Mouse (Mus musculus) testis, adult 2 months (tissue): ENCODE measurements at regions not wholly inside any gene's neighbourhood (a gene's known extent, or its start where the extent isn't known, plus 50 kb on each side); places are given as distances from the start of the nearest gene placed in this dataset.

Source experiments
- CTCF ChIP-seq: fragments of 200-500 bp; IDR thresholded peaks from 2 replicates; pipeline ENCODE4 v1.5.1; 2012; ENCODE audit warnings: low read depth, mild to moderate bottlenecking, inconsistent platforms, low read length, moderate library complexity; ENCODE audit not compliant: control insufficient read depth, insufficient read depth, insufficient replicate concordance
- POLR2A ChIP-seq: fragments of 200-500 bp; IDR thresholded peaks from 2 replicates; pipeline ENCODE4 v1.6.1; 2012; ENCODE audit warnings: low read depth, mild to moderate bottlenecking, inconsistent platforms, low read length, moderate library complexity; ENCODE audit not compliant: control insufficient read depth

DNA sequence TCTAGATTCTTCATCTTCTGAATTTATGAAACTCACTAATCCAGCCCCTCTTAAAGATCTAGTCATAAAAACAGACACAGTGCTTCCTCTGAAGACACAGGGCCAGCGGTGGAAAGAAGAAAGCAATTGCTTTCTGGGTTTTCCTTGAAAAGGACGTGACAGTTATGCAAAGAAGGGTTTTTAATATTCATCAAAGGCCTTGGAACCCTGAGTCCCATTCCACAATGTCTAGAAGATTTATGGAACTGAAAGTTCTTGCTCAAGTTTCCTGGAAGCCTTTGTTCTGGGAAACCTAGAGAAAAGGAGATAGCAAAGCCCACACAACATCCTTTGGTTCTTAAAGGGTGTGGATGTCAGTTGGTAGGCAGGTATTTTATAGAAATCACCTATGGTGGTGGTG, 346.0 kb downstream of the Gm45692 start:
- no peak for TF ChIP-seq CTCF
- TF ChIP-seq POLR2A = no peak
